Mouse (Mus musculus) right cerebral cortex, postnatal 36 days (tissue): ENCODE data around the gene Cd200r3.

Source experiments
- DNase-seq, 2 experiments: peaks; one replicate each; pipeline ENCODE4 v3.0.0; 2022; ENCODE audit warnings: low spot score in 2 of 2, mixed read lengths in 1 of 2

Cd200r3 gene

GRCm38 (mm10) chr16:44943468-44943867 lies at the start of gene Cd200r3:
Cd200r3 (plus strand) TSS chr16:44943678.
- DNase-seq = no peak

- DNase-seq = no peak
These were observed 11.5 kb upstream of the Cd200r3 start for GRCm38 (mm10) chr16:44932016-44932415.

GRCm38 (mm10) chr16:44951360-44952114 lies 8.1 kb downstream of the Cd200r3 start:
- DNase-seq = no peak

- no peak for DNase-seq
These were observed 18.8 kb downstream of the Cd200r3 start for GRCm38 (mm10) chr16:44962296-44962695.

- no peak for DNase-seq
These were observed 19.3 kb downstream of the Cd200r3 start for GRCm38 (mm10) chr16:44962777-44963176.

- DNase-seq = no peak
These were observed 21.3 kb downstream of the Cd200r3 start for GRCm38 (mm10) chr16:44964526-44965374.

GRCm38 (mm10) chr16:44965428-44965827 lies 21.9 kb downstream of the Cd200r3 start:
- DNase-seq = no peak

- no peak for DNase-seq
These were observed 22.4 kb downstream of the Cd200r3 start for GRCm38 (mm10) chr16:44965890-44966289.

GRCm38 (mm10) chr16:44966891-44967290 lies 23.4 kb downstream of the Cd200r3 start:
- DNase-seq = no peak

GRCm38 (mm10) chr16:44968113-44968512 lies 24.6 kb downstream of the Cd200r3 start:
- DNase-seq = no peak

GRCm38 (mm10) chr16:44970925-44971324 lies 27.4 kb downstream of the Cd200r3 start:
- no peak for DNase-seq

- DNase-seq = no peak
These were observed 30.6 kb downstream of the Cd200r3 start for GRCm38 (mm10) chr16:44974042-44974441.

GRCm38 (mm10) chr16:44976081-44976480 lies 32.6 kb downstream of the Cd200r3 start:
- no peak for DNase-seq

GRCm38 (mm10) chr16:44976892-44977633 lies 33.6 kb downstream of the Cd200r3 start:
- no peak for DNase-seq

- no peak for DNase-seq
These were observed 34.7 kb downstream of the Cd200r3 start for GRCm38 (mm10) chr16:44978193-44978592.

GRCm38 (mm10) chr16:44979355-44979896 lies 35.9 kb downstream of the Cd200r3 start:
- no peak for DNase-seq

- no peak for DNase-seq
These were observed 39.5 kb downstream of the Cd200r3 start for GRCm38 (mm10) chr16:44982972-44983371.

- no peak for DNase-seq
These were observed 40.0 kb downstream of the Cd200r3 start for GRCm38 (mm10) chr16:44983379-44984060.

- no peak for DNase-seq
These were observed 40.6 kb downstream of the Cd200r3 start for GRCm38 (mm10) chr16:44984111-44984510.

- no peak for DNase-seq
These were observed 41.4 kb downstream of the Cd200r3 start for GRCm38 (mm10) chr16:44984925-44985324.

GRCm38 (mm10) chr16:44986029-44986428 lies 42.6 kb downstream of the Cd200r3 start:
- no peak for DNase-seq
